Mouse (Mus musculus) liver, adult 10 weeks (tissue): Measurements from ENCODE around the gene Myocos. TPM values are rescaled to one million over a fixed set of nuclear protein-coding genes. Genes with fewer than 3 reads are reported as not detected.

Source experiments
- polyA plus RNA-seq: library from polyadenylated mRNA; stranded (reverse); fragments of 350-450 nt; fragmentation: Illumina TruSeq; extraction: RNeasy Lipid Tissue Mini Kit (QIAGEN cat#74804); gene quantifications from one replicate; pipeline ENCODE4 v1.2.3, GENCODE M21; 2014; ENCODE audit warnings: low read depth, low replicate concordance

Myocos gene
- polyA plus RNA-seq = not detected

GRCm38 (mm10) chr1:162658119-162658518, at the start of gene Myocos:
Gene Myocos, minus strand, starts transcription at chr1:162658219.

GRCm38 (mm10) chr1:162639051-162639750, 18.8 kb downstream of the Myocos start, which contains the start of gene Myoc:
Gene Myoc, plus strand, starts transcription at chr1:162639155.

Other genes with a start within 250 kb of the Myocos start
- gene Dnm3, start 180.2 kb downstream of the Myocos start, polyA plus RNA-seq = 0.42 TPM
- 1.4 TPM for gene Mettl13, start 109.7 kb downstream of the Myocos start, polyA plus RNA-seq
- gene Vamp4, start 87.7 kb downstream of the Myocos start, polyA plus RNA-seq = 41.2 TPM
- not detected for gene Myoc, start 19.1 kb downstream of the Myocos start, polyA plus RNA-seq
- 17.9 TPM for gene Prrc2c, start 82.3 kb upstream of the Myocos start, polyA plus RNA-seq
- gene Fmo4, start 155.8 kb upstream of the Myocos start, polyA plus RNA-seq = 20.1 TPM
- gene Fmo1, start 208.4 kb upstream of the Myocos start, polyA plus RNA-seq = 809 TPM
- 43.5 TPM for gene Fmo2, start 240.5 kb upstream of the Myocos start, polyA plus RNA-seq